Mouse (Mus musculus): ENCODE data around the gene Tsc22d1.

DNA sequence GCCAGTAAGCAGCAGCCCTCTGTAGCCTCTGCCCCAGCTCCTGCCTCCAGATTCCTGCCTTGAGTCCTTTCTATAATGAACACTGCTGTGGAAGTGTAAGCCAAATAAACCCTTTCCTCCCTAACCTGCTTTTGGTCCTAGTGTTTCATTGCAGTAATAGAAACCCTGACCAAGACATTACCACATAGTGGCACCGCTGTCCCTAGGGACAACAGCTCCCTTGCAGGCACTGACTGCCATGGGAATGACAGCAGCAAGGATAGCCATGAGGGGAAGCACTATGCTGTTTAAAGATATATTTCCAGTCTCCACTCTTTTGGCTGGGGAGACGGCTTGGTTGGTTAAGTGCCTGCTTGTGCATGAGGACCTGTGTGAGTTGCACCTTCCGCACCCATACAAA, 35.4 kb upstream of the Tsc22d1 start:
- TF ChIP-seq POLR2A (IDR thresholded peaks at IDR 0.05; ENCODE audit: insufficient read length, low read depth) (no peak), USF1 (IDR thresholded peaks at IDR 0.05; ENCODE audit: low read depth) (no peak), TCF12 (IDR thresholded peaks at IDR 0.05; ENCODE audit: insufficient read depth, poor library complexity, severe bottlenecking) (no peak), E2F4 (IDR thresholded peaks at IDR 0.05; ENCODE audit: insufficient read depth) (no peak), POLR2AphosphoS2 (IDR thresholded peaks at IDR 0.05; ENCODE audit: insufficient read length, low read depth) (no peak), TCF3 (IDR thresholded peaks at IDR 0.05; ENCODE audit: insufficient read length, low read depth) (no peak), SRF (IDR thresholded peaks at IDR 0.05; ENCODE audit: control insufficient read depth, insufficient read length, low read depth) (no peak), MYOG (IDR thresholded peaks at IDR 0.05; ENCODE audit: control insufficient read depth in 1 of 3, insufficient read depth in 1 of 3, insufficient read length in 2 of 3, low read depth in 2 of 3) (no peak), CEBPB (IDR thresholded peaks at IDR 0.05; ENCODE audit: insufficient read depth, poor library complexity, severe bottlenecking) (no peak), REST (IDR thresholded peaks at IDR 0.05; ENCODE audit: insufficient read depth, insufficient read length) (no peak), MYOD1 (IDR thresholded peaks at IDR 0.05; ENCODE audit: control insufficient read depth in 1 of 3, insufficient read length in 2 of 3, low read depth in 2 of 3) (no peak), MAX (IDR thresholded peaks at IDR 0.05; ENCODE audit: low read depth) (no peak)

Measured in myocyte (in vitro differentiated cells).